ENCODE assay signal across 9 mouse cellular contexts in the genomic region with DNA sequence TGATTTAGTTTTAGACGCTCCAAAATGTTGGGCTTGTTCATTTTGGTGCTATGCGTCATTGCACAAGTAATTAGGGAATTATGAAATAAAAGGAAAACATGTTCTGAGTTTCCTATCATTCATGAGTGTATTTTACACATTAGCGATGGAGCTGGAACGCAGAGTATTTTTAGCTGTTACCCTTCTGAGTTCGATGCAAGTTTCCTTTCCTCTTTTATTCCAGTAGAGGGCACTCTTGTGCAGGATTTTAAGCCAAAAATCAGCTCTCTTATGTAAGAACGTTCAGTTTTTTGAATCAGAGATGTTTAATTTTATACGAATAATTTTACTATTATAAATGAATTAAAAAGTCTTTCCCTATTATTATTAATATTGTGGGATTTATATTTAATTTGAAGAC.
DNase-seq lines count a peak whose midpoint lies in the region; ATAC-seq and TF ChIP-seq lines count a peak whose summit lies in the region.
"Had no signal": no experiment of that assay in that cellular context is flagged by ENCODE, and none has a peak within 500 bp of the region (broad histone marks: within the 10 kb centered on the region; RNA-seq: fewer than 3 reads in every experiment).

No protein-coding gene starts in this region.

- no peak overlapping the region for H3K4me3 ChIP-seq in cerebellum, adult 2 months (replicated peaks; ENCODE audit: insufficient read depth, low read depth, low read length)
- H3K4me3 ChIP-seq: erythroblast, embryonic 14.5 days had no signal

- H3K4me1 ChIP-seq in cerebellum, adult 2 months (ENCODE audit: control insufficient read depth, insufficient read depth, low read length), result peaks cover 6% of the 10 kb centered on the region

- 10% methylated on average over 7 of the region's 7 CpGs for WGBS in cerebellum, adult 2 months

- no peak for TF ChIP-seq POLR2A in cerebellum, adult 2 months (IDR thresholded peaks at IDR 0.05; ENCODE audit: borderline replicate concordance, insufficient read depth, low read length)

- DNase-seq in cerebellum, adult 2 months, result peak in 1 of 2 experiments; percentile 63
- no peak for DNase-seq in cerebellum, postnatal 25 days
- DNase-seq in layer of hippocampus, adult 11-12 months (ENCODE audit: low spot score), result peak; percentile 27
- DNase-seq in layer of hippocampus, postnatal 10 days (ENCODE audit: low spot score in 2 of 2), result no peak
- DNase-seq in MN1 (ENCODE audit: low spot score), result peak; percentile 42
- no peak for DNase-seq in thymus, postnatal 10 days (ENCODE audit: low spot score in 2 of 2)
- DNase-seq in adrenal gland, adult 18-20 months (ENCODE audit: low spot score in 2 of 2), result no peak

- no peaks in the 10 kb centered on the region for H3K27me3 ChIP-seq in cerebellum, adult 2 months (ENCODE audit: control insufficient read depth, insufficient read depth, low read length)

- H3K27ac ChIP-seq in cerebellum, adult 2 months (ENCODE audit: insufficient read depth, low read length), result no peak overlapping the region

- peak; percentile 46; the same call in 1 of the 2 replicates for TF ChIP-seq CTCF in cerebellum, adult 2 months (IDR thresholded peaks at IDR 0.05; ENCODE audit: borderline replicate concordance, insufficient read depth, low read depth, low read length)

- ATAC-seq in granulocyte monocyte progenitor cell, adult 5-6 weeks (replicated peaks; ENCODE audit: poor library complexity, severe bottlenecking), result peak; percentile 55

Comparison
In these comparisons a context has a peak if more than half of its experiments do, and no peak if none do; other contexts are left out.
1. DNase-seq: peak in layer of hippocampus, adult 11-12 months (single experiment) and MN1 (single experiment); none in cerebellum, postnatal 25 days (0 of 2), layer of hippocampus, postnatal 10 days (0 of 2), thymus, postnatal 10 days (0 of 2) and adrenal gland, adult 18-20 months (0 of 2).